Mouse (Mus musculus): ENCODE measurements at regions not wholly inside any gene's neighbourhood (a gene's known extent, or its start where the extent isn't known, plus 50 kb on each side); places are given as distances from the start of the nearest gene placed in this dataset.
A peak's percentile ranks its signal among the peaks of the same experiment; 100 is the strongest.

- Histone ChIP-seq H3K27me3 (no peaks in the 10 kb centered on the region), H3K4me1 (replicated peaks) (peaks cover 16% of the 10 kb centered on the region), H3K36me3 (no peaks in the 10 kb centered on the region), H3K9ac (replicated peaks) (no peak overlapping the region; the same call in 1 of the 2 replicates), H3K9me3 (no peaks in the 10 kb centered on the region), H3K27ac (0 out of 2 replicates have a peak overlapping the region, but pooled peaks have one; percentile 50), H3K4me2 (no peak overlapping the region), H3K4me3 (replicated peaks) (no peak overlapping the region)
- 31% methylated on average over 12 of the region's 12 CpGs for WGBS
- no peak for ATAC-seq (ENCODE audit: insufficient number of reproducible peaks, insufficient read depth, low FRiP score, low TSS enrichment, low read depth)
Observed at GRCm38 (mm10) chr1:75693231-75693914, 147.3 kb downstream of the Slc4a3 start.

- H3K4me2 ChIP-seq = peak overlapping the region; percentile 24; the same call in 1 of the 2 replicates
- H3K27ac ChIP-seq = peak overlapping the region; percentile 41; the same call in 1 of the 2 replicates
- H3K4me3 ChIP-seq (replicated peaks) = no peak overlapping the region
- no peak overlapping the region for H3K9ac ChIP-seq (replicated peaks)
- no peak for ATAC-seq (ENCODE audit: insufficient number of reproducible peaks, insufficient read depth, low FRiP score, low TSS enrichment, low read depth)
- 40% methylated on average over 24 of the region's 24 CpGs for WGBS
- H3K9me3 ChIP-seq = no peaks in the 10 kb centered on the region
- H3K27me3 ChIP-seq = no peaks in the 10 kb centered on the region
- H3K4me1 ChIP-seq (replicated peaks) = peaks cover 15% of the 10 kb centered on the region
- H3K36me3 ChIP-seq = no peaks in the 10 kb centered on the region
Observed at GRCm38 (mm10) chr1:75704832-75705650, 159.0 kb downstream of the Slc4a3 start.

- Histone ChIP-seq H3K27ac (no peak overlapping the region), H3K9ac (replicated peaks) (no peak overlapping the region), H3K27me3 (no peaks in the 10 kb centered on the region), H3K4me1 (replicated peaks) (peaks cover 15% of the 10 kb centered on the region), H3K36me3 (no peaks in the 10 kb centered on the region), H3K9me3 (no peaks in the 10 kb centered on the region), H3K4me3 (replicated peaks) (no peak overlapping the region), H3K4me2 (no peak overlapping the region)
- ATAC-seq (ENCODE audit: insufficient number of reproducible peaks, insufficient read depth, low FRiP score, low TSS enrichment, low read depth) = no peak
- WGBS = 77% methylated on average over 9 of the region's 9 CpGs
Observed at GRCm38 (mm10) chr1:75706126-75706525, 160.1 kb downstream of the Slc4a3 start.

- no peaks in the 10 kb centered on the region for H3K36me3 ChIP-seq
- H3K9me3 ChIP-seq = peaks cover 5% of the 10 kb centered on the region; the same call in 1 of the 2 replicates
- no peaks in the 10 kb centered on the region for H3K27me3 ChIP-seq
- ATAC-seq (ENCODE audit: insufficient number of reproducible peaks, insufficient read depth, low FRiP score, low TSS enrichment, low read depth) = no peak
- no peaks in the 10 kb centered on the region for H3K4me1 ChIP-seq (replicated peaks)
- no peak overlapping the region for H3K9ac ChIP-seq (replicated peaks)
- H3K4me3 ChIP-seq (replicated peaks) = no peak overlapping the region
- WGBS = 84% methylated on average over 5 of the region's 5 CpGs
- H3K27ac ChIP-seq = no peak overlapping the region
- no peak overlapping the region for H3K4me2 ChIP-seq
Observed at GRCm38 (mm10) chr1:75723431-75723830, 177.4 kb downstream of the Slc4a3 start.

- Histone ChIP-seq H3K4me1 (replicated peaks) (no peaks in the 10 kb centered on the region), H3K9ac (replicated peaks) (no peak overlapping the region), H3K27me3 (no peaks in the 10 kb centered on the region), H3K4me2 (no peak overlapping the region), H3K4me3 (replicated peaks) (no peak overlapping the region), H3K36me3 (no peaks in the 10 kb centered on the region), H3K27ac (no peak overlapping the region), H3K9me3 (peaks cover 5% of the 10 kb centered on the region; the same call in 1 of the 2 replicates)
- ATAC-seq (ENCODE audit: insufficient number of reproducible peaks, insufficient read depth, low FRiP score, low TSS enrichment, low read depth) = no peak
- WGBS = 67% methylated on average over 2 of the region's 2 CpGs
Observed at GRCm38 (mm10) chr1:75725329-75725728, 179.3 kb downstream of the Slc4a3 start.

- Histone ChIP-seq H3K9ac (replicated peaks) (no peak overlapping the region), H3K27ac (no peak overlapping the region), H3K4me3 (replicated peaks) (no peak overlapping the region), H3K4me2 (no peak overlapping the region), H3K4me1 (replicated peaks) (peaks cover 14% of the 10 kb centered on the region; the same call in 1 of the 2 replicates), H3K9me3 (peaks cover 5% of the 10 kb centered on the region; the same call in 1 of the 2 replicates), H3K27me3 (no peaks in the 10 kb centered on the region), H3K36me3 (no peaks in the 10 kb centered on the region)
- ATAC-seq (ENCODE audit: insufficient number of reproducible peaks, insufficient read depth, low FRiP score, low TSS enrichment, low read depth) = no peak
- 61% methylated on average over 2 of the region's 2 CpGs for WGBS
Observed at GRCm38 (mm10) chr1:75728859-75729258, 182.8 kb downstream of the Slc4a3 start.

GRCm38 (mm10) chr1:75733791-75734190 is 187.7 kb downstream of the Slc4a3 start:
- no peak for ATAC-seq (ENCODE audit: insufficient number of reproducible peaks, insufficient read depth, low FRiP score, low TSS enrichment, low read depth)
- WGBS = 35% methylated on average over 4 of the region's 4 CpGs
- no peaks in the 10 kb centered on the region for H3K36me3 ChIP-seq
- H3K4me1 ChIP-seq (replicated peaks) = peaks cover 14% of the 10 kb centered on the region; the same call in 1 of the 2 replicates
- H3K27ac ChIP-seq = no peak overlapping the region
- H3K9me3 ChIP-seq = no peaks in the 10 kb centered on the region
- H3K9ac ChIP-seq (replicated peaks) = no peak overlapping the region
- H3K4me3 ChIP-seq (replicated peaks) = no peak overlapping the region
- no peak overlapping the region for H3K4me2 ChIP-seq
- no peaks in the 10 kb centered on the region for H3K27me3 ChIP-seq

- H3K9me3 ChIP-seq = no peaks in the 10 kb centered on the region
- no peak for ATAC-seq (ENCODE audit: insufficient number of reproducible peaks, insufficient read depth, low FRiP score, low TSS enrichment, low read depth)
- no peak overlapping the region for H3K27ac ChIP-seq
- H3K9ac ChIP-seq (replicated peaks) = no peak overlapping the region
- H3K4me3 ChIP-seq (replicated peaks) = no peak overlapping the region
- no peak overlapping the region for H3K4me2 ChIP-seq
- no peaks in the 10 kb centered on the region for H3K27me3 ChIP-seq
- no peaks in the 10 kb centered on the region for H3K36me3 ChIP-seq
- 20% methylated on average over 5 of the region's 5 CpGs for WGBS
- H3K4me1 ChIP-seq (replicated peaks) = peaks cover 2% of the 10 kb centered on the region; the same call in 1 of the 2 replicates
Observed at GRCm38 (mm10) chr1:75738651-75739050, 192.6 kb downstream of the Slc4a3 start.

GRCm38 (mm10) chr1:75749665-75750221 is 203.7 kb downstream of the Slc4a3 start:
- Histone ChIP-seq H3K9ac (replicated peaks) (no peak overlapping the region), H3K4me3 (replicated peaks) (no peak overlapping the region), H3K4me1 (replicated peaks) (peaks cover 19% of the 10 kb centered on the region), H3K27me3 (no peaks in the 10 kb centered on the region), H3K4me2 (no peak overlapping the region), H3K27ac (peak overlapping the region; percentile 31; the same call in 1 of the 2 replicates), H3K36me3 (no peaks in the 10 kb centered on the region), H3K9me3 (peaks cover 4% of the 10 kb centered on the region; the same call in 1 of the 2 replicates)
- WGBS = 42% methylated on average over 10 of the region's 10 CpGs
- no peak for ATAC-seq (ENCODE audit: insufficient number of reproducible peaks, insufficient read depth, low FRiP score, low TSS enrichment, low read depth)

GRCm38 (mm10) chr1:75772131-75772530 is 226.1 kb downstream of the Slc4a3 start:
- peak overlapping the region; percentile 74 for H3K27ac ChIP-seq
- no peaks in the 10 kb centered on the region for H3K27me3 ChIP-seq
- no peak overlapping the region for H3K9ac ChIP-seq (replicated peaks)
- 26% methylated on average over 5 of the region's 5 CpGs for WGBS
- no peak overlapping the region for H3K4me2 ChIP-seq
- no peaks in the 10 kb centered on the region; the same call in 1 of the 2 replicates for H3K9me3 ChIP-seq
- H3K4me3 ChIP-seq (replicated peaks) = no peak overlapping the region
- no peaks in the 10 kb centered on the region for H3K36me3 ChIP-seq
- H3K4me1 ChIP-seq (replicated peaks) = peaks cover 34% of the 10 kb centered on the region
- no peak for ATAC-seq (ENCODE audit: insufficient number of reproducible peaks, insufficient read depth, low FRiP score, low TSS enrichment, low read depth)

GRCm38 (mm10) chr1:75773014-75773413 is 226.9 kb downstream of the Slc4a3 start:
- no peaks in the 10 kb centered on the region for H3K36me3 ChIP-seq
- H3K4me3 ChIP-seq (replicated peaks) = no peak overlapping the region
- H3K27me3 ChIP-seq = no peaks in the 10 kb centered on the region
- ATAC-seq (ENCODE audit: insufficient number of reproducible peaks, insufficient read depth, low FRiP score, low TSS enrichment, low read depth) = no peak; the same call in 1 of the 2 replicates
- no peak overlapping the region for H3K4me2 ChIP-seq
- H3K9ac ChIP-seq (replicated peaks) = no peak overlapping the region
- H3K4me1 ChIP-seq (replicated peaks) = peaks cover 34% of the 10 kb centered on the region
- 12% methylated on average over 5 of the region's 5 CpGs for WGBS
- H3K27ac ChIP-seq = peak overlapping the region; percentile 74
- H3K9me3 ChIP-seq = no peaks in the 10 kb centered on the region; the same call in 1 of the 2 replicates
